Mouse (Mus musculus) forebrain, embryonic 14.5 days (tissue): ENCODE measurements around the gene Usp6nl. TPM values are rescaled to one million over a fixed set of nuclear protein-coding genes. Genes with fewer than 3 reads are reported as not detected.

Experiments used
- ATAC-seq: fragments of 200-750 bp; cut with Nextera tagmentation; 2 replicates; pipeline ENCODE4 v1.8.0; 2017; ENCODE audit warnings: mild to moderate bottlenecking, moderate library complexity
- DNase-seq: peaks from one replicate; pipeline ENCODE4 v3.0.0-alpha.2; 2015; ENCODE audit warnings: low spot score
- H3K27ac ChIP-seq: fragments of 300-500 bp; sonication (generic); 2 replicates; pipeline ENCODE4 v1.5.1; 2014; ENCODE audit warnings: low read depth, mild to moderate bottlenecking, control low read depth, low read length, moderate library complexity
- H3K27me3 ChIP-seq: fragments of 300-500 bp; sonication (generic); replicated peaks from 2 replicates; pipeline ENCODE4 v1.6.1; 2014; ENCODE audit warnings: low read length, control low read depth, mixed read lengths; ENCODE audit not compliant: control insufficient read depth, insufficient read depth
- H3K36me3 ChIP-seq: fragments of 300-500 bp; sonication (generic); 2 replicates; pipeline ENCODE4 v1.6.1; 2014; ENCODE audit warnings: low read length, control low read depth; ENCODE audit not compliant: control insufficient read depth, insufficient read depth
- H3K4me1 ChIP-seq: fragments of 300-500 bp; sonication (generic); 2 replicates; pipeline ENCODE4 v1.6.1; 2014; ENCODE audit warnings: antibody characterized with exemption, low read length, control low read depth; ENCODE audit not compliant: control insufficient read depth, insufficient read depth
- H3K4me2 ChIP-seq: fragments of 300-500 bp; sonication (generic); 2 replicates; pipeline ENCODE4 v1.6.1; 2014; ENCODE audit warnings: mild to moderate bottlenecking, control low read depth, low read length
- H3K4me3 ChIP-seq: fragments of 300-500 bp; sonication (generic); 2 replicates; pipeline ENCODE4 v1.5.1; 2014; ENCODE audit warnings: low read depth, low read length, control low read depth
- H3K9ac ChIP-seq: fragments of 300-500 bp; sonication (generic); 2 replicates; pipeline ENCODE4 v1.6.1; 2014; ENCODE audit warnings: mild to moderate bottlenecking, low read length, control low read depth, moderate library complexity
- H3K9me3 ChIP-seq: fragments of 300-500 bp; sonication (generic); replicated peaks from 2 replicates; pipeline ENCODE4 v1.6.1; 2016; ENCODE audit warnings: low read length, control low read depth, mixed read lengths; ENCODE audit not compliant: control insufficient read depth
- WGBS: fragments of 180-500 bp; shearing (Covaris S2); extraction: QIAGEN DNeasy Blood & Tissue Kit; methylation state at CpG from one replicate; pipeline ENCODE4 v1.1.7; 2014; 5-methylcytosine and 5-hydroxymethylcytosine counted together
- polyA plus RNA-seq: library from polyadenylated mRNA; unstranded; fragments of >200 nt; fragmentation: Nextera tagmentation; extraction: Ambion mirVana; gene quantifications from 2 replicates; pipeline ENCODE4 v1.2.1, GENCODE M21; 2014

Usp6nl gene
- polyA plus RNA-seq, 1 experiment from 2014 or later, result 6.6 TPM

DNA sequence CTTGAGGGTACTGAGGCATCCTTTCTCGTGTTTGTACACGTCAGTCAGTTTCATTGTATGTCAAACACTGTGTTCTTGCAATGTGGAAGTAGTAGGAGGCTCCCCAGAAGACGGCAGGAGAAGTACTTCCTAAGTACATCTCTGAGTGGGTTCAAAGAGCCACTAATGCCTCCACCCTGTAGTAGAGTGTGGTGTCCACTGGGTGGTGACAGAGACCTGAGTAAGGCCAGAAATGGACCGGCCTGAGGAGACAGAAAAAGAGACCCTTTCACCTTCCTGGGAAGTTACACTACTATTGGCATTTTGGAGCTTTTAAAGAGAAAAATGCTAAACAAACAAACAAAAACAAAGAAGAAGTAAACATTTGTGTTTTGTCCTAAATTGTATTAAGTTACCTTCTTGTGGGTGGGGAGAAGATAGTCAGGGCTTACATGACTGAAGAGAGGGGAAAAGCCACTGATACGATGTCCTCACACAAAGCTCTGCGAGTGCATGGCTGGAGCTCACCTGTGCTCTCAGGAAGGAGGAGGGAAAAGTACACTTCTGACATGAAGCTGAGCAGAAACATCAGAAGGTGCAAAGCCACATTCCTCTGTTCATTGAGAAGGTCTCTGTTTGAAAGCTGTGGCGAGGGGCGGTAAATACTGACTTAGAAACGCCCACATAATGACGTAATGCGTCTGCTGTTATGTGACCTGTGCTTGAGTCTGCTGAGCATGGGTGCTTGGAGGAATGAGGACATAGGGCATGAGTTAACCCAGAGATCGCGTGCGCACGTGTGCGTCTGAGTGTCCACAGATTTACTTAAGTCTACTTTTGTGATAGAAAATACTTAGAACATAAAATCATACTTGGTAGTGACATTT, 113.9 kb downstream of the Usp6nl start:
- no peak overlapping the region for H3K9ac ChIP-seq
- 85% methylated on average over 16 of the region's 16 CpGs for WGBS
- no peaks in the 10 kb centered on the region for H3K27me3 ChIP-seq
- peak; percentile 76 for DNase-seq
- no peaks in the 10 kb centered on the region for H3K9me3 ChIP-seq
- H3K4me1 ChIP-seq, result no peaks in the 10 kb centered on the region
- no peak overlapping the region for H3K4me3 ChIP-seq
- peak; percentile 88 for ATAC-seq
- H3K27ac ChIP-seq, result no peak overlapping the region
- H3K36me3 ChIP-seq, result peaks cover 29% of the 10 kb centered on the region
- no peak overlapping the region for H3K4me2 ChIP-seq

DNA sequence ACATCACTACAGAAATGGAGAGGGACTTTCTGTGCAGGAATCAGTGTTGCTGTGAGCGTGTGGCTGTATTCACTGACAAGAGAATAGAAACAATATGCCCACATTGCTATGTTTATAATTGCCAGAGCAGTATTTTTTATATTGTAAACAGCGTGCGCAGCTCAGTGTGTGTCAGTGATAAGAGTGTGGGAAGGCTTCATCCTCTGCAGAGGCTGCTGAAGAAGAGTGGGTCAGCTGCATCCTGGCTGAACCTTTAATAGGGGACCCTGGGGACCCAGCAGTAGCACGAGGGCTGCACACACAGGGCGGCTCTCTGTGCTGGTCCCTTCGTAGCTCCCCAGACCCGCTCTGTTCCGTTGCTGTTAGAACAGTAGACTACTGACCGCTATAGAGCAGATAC, 119.2 kb downstream of the Usp6nl start:
- ATAC-seq, result no peak
- 94% methylated on average over 9 of the region's 9 CpGs for WGBS

DNA sequence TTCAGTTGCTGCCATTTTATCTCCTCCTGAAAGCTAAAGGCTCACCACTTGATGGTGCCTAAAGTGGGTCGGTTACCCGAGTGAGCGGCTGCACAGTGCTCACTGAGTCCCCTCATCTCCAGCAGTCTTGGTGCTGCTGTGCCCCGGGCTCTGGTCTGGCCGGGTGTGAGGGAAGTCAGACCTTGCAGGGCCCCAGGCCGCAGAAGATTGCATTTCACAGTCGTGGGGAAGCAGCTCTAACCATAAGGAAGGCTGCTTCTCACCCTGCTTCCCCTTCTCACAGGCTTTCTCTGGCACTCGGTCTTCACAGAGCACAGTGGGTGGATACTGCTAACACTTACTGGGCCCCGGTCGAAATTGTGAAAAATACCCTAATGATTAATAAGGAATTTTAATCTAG, 119.8 kb downstream of the Usp6nl start:
- ATAC-seq, result no peak
- Histone ChIP-seq H3K9me3 (no peaks in the 10 kb centered on the region), H3K9ac (no peak overlapping the region), H3K36me3 (peaks cover 23% of the 10 kb centered on the region), H3K27ac (no peak overlapping the region), H3K4me3 (no peak overlapping the region), H3K4me2 (no peak overlapping the region), H3K27me3 (no peaks in the 10 kb centered on the region), H3K4me1 (no peaks in the 10 kb centered on the region)
- 88% methylated on average over 10 of the region's 10 CpGs for WGBS
- no peak for DNase-seq

More for the DNA sequence above, 119.2 kb downstream of the Usp6nl start:
- H3K4me2 ChIP-seq, result no peak overlapping the region
- H3K9me3 ChIP-seq, result no peaks in the 10 kb centered on the region
- no peak overlapping the region for H3K4me3 ChIP-seq
- H3K27ac ChIP-seq, result no peak overlapping the region
- no peaks in the 10 kb centered on the region for H3K4me1 ChIP-seq
- no peak overlapping the region for H3K9ac ChIP-seq
- peaks cover 25% of the 10 kb centered on the region for H3K36me3 ChIP-seq
- no peaks in the 10 kb centered on the region for H3K27me3 ChIP-seq
- DNase-seq, result no peak

DNA sequence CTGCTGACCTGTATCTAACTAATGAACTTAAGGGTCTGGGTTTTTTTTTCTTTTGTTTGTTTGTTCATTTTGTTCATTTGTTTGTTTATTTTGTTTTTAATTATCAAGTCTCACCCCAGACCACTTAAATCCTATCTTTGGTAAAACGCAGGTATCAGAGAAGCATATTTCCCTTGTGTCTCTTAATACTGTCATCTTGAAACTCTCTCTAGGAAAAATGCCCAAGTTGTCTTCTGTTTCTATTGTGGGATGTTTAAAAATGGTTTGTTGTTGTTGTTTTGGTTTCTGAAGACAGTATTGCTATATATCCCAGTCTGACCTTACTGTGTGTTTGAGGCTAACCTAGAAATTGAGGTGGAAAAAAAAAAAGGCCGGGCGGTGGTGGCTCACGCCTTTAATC, 121.5 kb downstream of the Usp6nl start:
- no peak for DNase-seq
- Histone ChIP-seq H3K27ac (no peak overlapping the region), H3K27me3 (no peaks in the 10 kb centered on the region), H3K9ac (no peak overlapping the region), H3K4me3 (no peak overlapping the region), H3K4me1 (no peaks in the 10 kb centered on the region), H3K9me3 (no peaks in the 10 kb centered on the region), H3K36me3 (peaks cover 22% of the 10 kb centered on the region), H3K4me2 (no peak overlapping the region)
- ATAC-seq, result no peak
- 93% methylated on average over 4 of the region's 4 CpGs for WGBS

DNA sequence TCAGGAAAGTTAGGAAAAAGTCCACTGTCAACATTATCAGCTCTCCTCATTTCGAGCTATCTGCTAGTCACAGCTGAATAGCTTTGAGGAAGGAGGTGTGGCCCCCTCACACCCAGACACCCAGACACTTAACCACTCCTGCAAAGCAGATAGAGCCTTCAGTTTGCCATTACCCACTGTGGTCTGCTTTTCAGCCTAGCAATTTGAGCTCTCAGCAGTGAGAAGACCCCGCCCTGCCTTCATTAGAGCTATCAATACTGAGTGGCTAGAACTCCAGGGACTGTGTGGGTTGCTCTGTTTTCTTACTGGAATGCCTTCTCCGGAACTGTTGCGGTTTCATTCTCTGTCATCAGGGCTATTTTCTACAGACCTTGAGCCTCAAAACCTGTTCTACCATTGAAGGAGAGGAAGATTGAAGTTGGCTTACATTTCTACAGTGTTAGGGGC, 122.3 kb downstream of the Usp6nl start:
- 86% methylated on average over 4 of the region's 4 CpGs for WGBS
- ATAC-seq (no peak), DNase-seq (no peak)
- Histone ChIP-seq H3K4me2 (no peak overlapping the region), H3K9me3 (no peaks in the 10 kb centered on the region), H3K27ac (no peak overlapping the region), H3K36me3 (peaks cover 22% of the 10 kb centered on the region), H3K4me3 (no peak overlapping the region), H3K27me3 (no peaks in the 10 kb centered on the region), H3K4me1 (peaks cover 2% of the 10 kb centered on the region; the same call in 1 of the 2 replicates), H3K9ac (no peak overlapping the region)

DNA sequence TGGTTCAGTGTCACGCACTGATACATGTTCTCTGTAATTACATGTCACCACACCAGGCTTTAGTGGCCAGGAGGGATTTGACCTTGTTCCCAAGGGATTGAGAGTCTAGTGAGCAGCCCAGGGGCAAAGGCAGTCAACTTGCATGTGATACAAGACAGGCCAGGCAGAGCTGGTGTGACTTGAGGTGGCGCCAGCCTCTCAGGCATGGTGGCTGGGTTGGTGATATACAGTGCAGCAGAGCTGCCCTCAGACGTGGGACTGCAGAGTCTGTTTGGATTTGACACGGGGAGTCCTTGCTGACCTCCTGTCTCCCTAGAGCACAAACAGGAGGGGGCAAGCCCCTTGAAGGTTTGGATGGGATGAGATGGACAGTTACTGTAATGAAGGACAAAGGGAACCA, 123.4 kb downstream of the Usp6nl start:
- Histone ChIP-seq H3K36me3 (peaks cover 14% of the 10 kb centered on the region), H3K4me3 (no peak overlapping the region), H3K9ac (no peak overlapping the region), H3K9me3 (no peaks in the 10 kb centered on the region), H3K4me1 (peaks cover 13% of the 10 kb centered on the region), H3K27me3 (no peaks in the 10 kb centered on the region), H3K27ac (no peak overlapping the region), H3K4me2 (no peak overlapping the region)
- ATAC-seq (no peak), DNase-seq (no peak)
- 88% methylated on average over 4 of the region's 4 CpGs for WGBS

DNA sequence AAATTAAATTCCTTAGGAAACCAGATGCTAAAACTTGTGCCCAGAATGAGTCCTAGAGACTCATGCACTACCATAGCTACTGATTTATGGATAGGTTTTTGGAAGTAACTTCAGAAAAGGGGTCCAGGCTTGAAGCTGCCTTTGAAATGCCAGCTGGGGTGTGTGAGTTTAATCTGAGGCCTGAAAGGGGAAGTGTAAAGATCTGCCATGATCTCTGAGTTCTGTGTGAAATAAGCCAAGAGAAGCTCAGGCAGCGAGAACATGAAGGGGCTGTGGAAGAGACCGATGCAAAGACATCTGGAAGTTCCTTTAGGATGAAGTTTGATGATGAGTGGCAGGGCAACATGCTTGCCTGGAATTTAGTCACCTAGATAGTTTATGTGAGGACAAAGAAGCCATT, 126.4 kb downstream of the Usp6nl start:
- ATAC-seq (no peak), DNase-seq (no peak)
- Histone ChIP-seq H3K9me3 (no peaks in the 10 kb centered on the region), H3K36me3 (no peaks in the 10 kb centered on the region), H3K4me3 (no peak overlapping the region), H3K27me3 (no peaks in the 10 kb centered on the region), H3K27ac (no peak overlapping the region), H3K9ac (no peak overlapping the region), H3K4me1 (peaks cover 15% of the 10 kb centered on the region), H3K4me2 (no peak overlapping the region)
- 92% methylated on average over 2 of the region's 2 CpGs for WGBS

DNA sequence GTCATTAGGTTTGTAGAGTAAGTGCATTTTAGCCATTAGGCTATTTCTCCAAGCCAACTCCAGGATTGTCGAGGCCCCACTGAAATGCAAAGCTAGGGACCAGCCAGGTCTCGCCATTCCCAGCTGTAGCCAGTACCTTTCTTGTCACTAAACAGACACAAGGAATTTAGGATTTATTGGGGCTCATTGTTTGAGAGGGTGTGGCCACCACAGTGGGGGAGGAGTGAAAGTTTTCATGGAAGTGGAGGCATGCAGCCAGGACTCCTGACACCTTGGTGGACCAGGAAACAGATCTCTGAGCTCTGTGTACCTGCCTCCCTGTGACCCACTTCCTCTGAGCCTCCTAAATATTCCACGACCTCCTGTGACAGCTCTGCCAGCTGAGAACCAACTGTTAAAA, 127.2 kb downstream of the Usp6nl start:
- H3K9ac ChIP-seq, result no peak overlapping the region
- DNase-seq, result no peak
- 55% methylated on average over 3 of the region's 3 CpGs for WGBS

DNA sequence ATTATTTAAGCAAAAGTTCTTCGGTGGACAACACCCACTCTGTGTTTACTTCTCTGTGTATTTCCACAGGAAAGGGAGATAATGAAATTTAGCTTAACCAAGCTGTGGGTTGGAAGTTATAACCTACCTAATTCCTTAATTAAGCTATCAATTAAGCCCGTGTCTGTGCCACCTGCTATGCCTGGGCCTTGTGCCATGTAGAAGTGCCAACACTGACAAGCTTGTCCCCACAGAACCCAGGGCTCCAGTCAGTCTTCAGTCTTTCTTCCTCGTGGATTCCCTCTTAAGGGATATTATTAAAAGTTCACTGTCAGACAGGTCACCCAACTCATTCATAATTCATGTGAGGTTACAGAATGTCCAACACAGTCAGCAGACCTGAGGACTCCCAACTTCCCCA, 128.1 kb downstream of the Usp6nl start:
- no peak overlapping the region for H3K9ac ChIP-seq
- peaks cover 19% of the 10 kb centered on the region for H3K4me1 ChIP-seq
- no peak overlapping the region for H3K4me2 ChIP-seq
- peak; percentile 67; the same call in 1 of the 2 replicates for ATAC-seq
- H3K9me3 ChIP-seq, result no peaks in the 10 kb centered on the region
- 34% methylated on average over 3 of the region's 3 CpGs for WGBS
- H3K36me3 ChIP-seq, result no peaks in the 10 kb centered on the region
- peak; percentile 76 for DNase-seq
- no peaks in the 10 kb centered on the region for H3K27me3 ChIP-seq
- H3K4me3 ChIP-seq, result no peak overlapping the region
- no peak overlapping the region for H3K27ac ChIP-seq

More for the DNA sequence above, 127.2 kb downstream of the Usp6nl start:
- no peak for ATAC-seq
- Histone ChIP-seq H3K27ac (no peak overlapping the region), H3K4me1 (peaks cover 16% of the 10 kb centered on the region), H3K36me3 (no peaks in the 10 kb centered on the region), H3K4me3 (no peak overlapping the region), H3K4me2 (no peak overlapping the region), H3K9me3 (no peaks in the 10 kb centered on the region), H3K27me3 (no peaks in the 10 kb centered on the region)
